In genomic region chr15:80462106-80462505, GRCm38 (mm10) we compare ENCODE assay signal across 8 mouse cellular contexts.
DNase-seq lines count a peak whose midpoint lies in the region; ATAC-seq and TF ChIP-seq lines count a peak whose summit lies in the region.

No protein-coding gene starts in this region.

- peak overlapping the region; percentile 52 for H3K4me2 ChIP-seq in lung, embryonic 15.5 days
- H3K4me2 ChIP-seq in midbrain, postnatal 0 days (ENCODE audit: low read depth, low read length, poor library complexity, severe bottlenecking), result no peak overlapping the region; the same call in 1 of the 2 replicates

- no peak overlapping the region for H3K27ac ChIP-seq in lung, embryonic 15.5 days
- H3K27ac ChIP-seq in midbrain, postnatal 0 days (ENCODE audit: low read depth, low read length), result no peak overlapping the region
- no peak overlapping the region for H3K27ac ChIP-seq in left cerebral cortex, adult 2 months

- intact Hi-C loops in left cerebral cortex, adult 2 months (cut with DNase I), result no loop called here

- TF ChIP-seq CTCF in midbrain, postnatal 0 days (IDR thresholded peaks at IDR 0.05), result no peak
- no peak for TF ChIP-seq CTCF in left cerebral cortex, adult 2 months (IDR thresholded peaks at IDR 0.05)

- WGBS in lung, embryonic 15.5 days, result 2% methylated on average over 9 of the region's 9 CpGs
- WGBS in midbrain, postnatal 0 days, result 7% methylated on average over 9 of the region's 9 CpGs

- peaks cover 14% of the 10 kb centered on the region for H3K4me1 ChIP-seq in lung, embryonic 15.5 days
- peaks cover 10% of the 10 kb centered on the region; the same call in 1 of the 2 replicates for H3K4me1 ChIP-seq in midbrain, postnatal 0 days (ENCODE audit: insufficient read depth, low read length)

- peak; percentile 62; the same call in 1 of the 2 replicates for ATAC-seq in lung, embryonic 15.5 days (ENCODE audit: borderline replicate concordance, extremely low read depth, low FRiP score, low TSS enrichment)
- 0 out of 2 replicates have a peak, but pooled peaks have one; percentile 57 for ATAC-seq in erythroid progenitor cell, adult 5-6 weeks (replicated peaks; ENCODE audit: low FRiP score, poor library complexity, severe bottlenecking)
- no peak for ATAC-seq in midbrain, postnatal 0 days (ENCODE audit: low FRiP score)

- H3K36me3 ChIP-seq in lung, embryonic 15.5 days, result no peaks in the 10 kb centered on the region
- H3K36me3 ChIP-seq in midbrain, postnatal 0 days (ENCODE audit: insufficient read depth, low read length), result no peaks in the 10 kb centered on the region

- peaks cover 5% of the 10 kb centered on the region for H3K27me3 ChIP-seq in lung, embryonic 15.5 days
- H3K27me3 ChIP-seq in midbrain, postnatal 0 days (ENCODE audit: insufficient read depth, low read length), result peaks cover 7% of the 10 kb centered on the region; the same call in 1 of the 2 replicates

- H3K9ac ChIP-seq in lung, embryonic 15.5 days, result no peak overlapping the region
- H3K9ac ChIP-seq in midbrain, postnatal 0 days (replicated peaks; ENCODE audit: low read length, poor library complexity, severe bottlenecking), result no peak overlapping the region

- no peaks in the 10 kb centered on the region for H3K9me3 ChIP-seq in lung, embryonic 15.5 days
- no peaks in the 10 kb centered on the region for H3K9me3 ChIP-seq in midbrain, postnatal 0 days (ENCODE audit: low read length)

- peak overlapping the region; percentile 17; the same call in 1 of the 2 replicates for H3K4me3 ChIP-seq in lung, embryonic 15.5 days
- no peak overlapping the region for H3K4me3 ChIP-seq in midbrain, postnatal 0 days (ENCODE audit: low read depth, low read length)
- no peak overlapping the region for H3K4me3 ChIP-seq in left cerebral cortex, adult 2 months

- DNase-seq in lung, postnatal 25 days (ENCODE audit: low spot score), result no peak
- DNase-seq in kidney, postnatal 14 days, result peak; percentile 38
- DNase-seq in midbrain, postnatal 0 days (ENCODE audit: low spot score), result peak; percentile 26
- DNase-seq in gastrocnemius, postnatal 25 days, result no peak
- DNase-seq in gastrocnemius, postnatal 4 days (ENCODE audit: low spot score in 2 of 2), result no peak
- DNase-seq in left cerebral cortex, adult 2 months (ENCODE audit: extremely low spot score in 1 of 2, low spot score in 2 of 2), result no peak

Comparison
In these comparisons a context has a peak if more than half of its experiments do, and no peak if none do; other contexts are left out.
1. DNase-seq: peak in kidney, postnatal 14 days (single experiment) and midbrain, postnatal 0 days (single experiment); none in lung, postnatal 25 days (single experiment), gastrocnemius, postnatal 25 days (single experiment), gastrocnemius, postnatal 4 days (0 of 2) and left cerebral cortex, adult 2 months (0 of 2).